Mouse (Mus musculus) liver, embryonic 16.5 days (tissue): ENCODE results near the gene Vmn1r227. TPM values are rescaled to one million over a fixed set of nuclear protein-coding genes. Genes with fewer than 3 reads are reported as not detected.

Source experiments
- ATAC-seq: fragments of 200-750 bp; cut with Nextera tagmentation; 2 replicates; pipeline ENCODE4 v1.8.0; 2017; ENCODE audit warnings: low read depth, mild to moderate bottlenecking, moderate number of reproducible peaks, moderate library complexity
- H3K27ac ChIP-seq: fragments of 300-500 bp; sonication (generic); 2 replicates; pipeline ENCODE4 v1.5.1; 2014; ENCODE audit warnings: mild to moderate bottlenecking, low read length
- H3K27me3 ChIP-seq: fragments of 300-500 bp; sonication (generic); 2 replicates; pipeline ENCODE4 v1.6.1; 2014; ENCODE audit warnings: low read depth, low read length, mixed read lengths; ENCODE audit not compliant: control insufficient read depth, insufficient read depth
- H3K36me3 ChIP-seq: fragments of 300-500 bp; sonication (generic); 2 replicates; pipeline ENCODE4 v1.6.1; 2014; ENCODE audit warnings: mild to moderate bottlenecking; ENCODE audit not compliant: control insufficient read depth, insufficient read depth
- H3K4me1 ChIP-seq: fragments of 300-500 bp; sonication (generic); 2 replicates; pipeline ENCODE4 v1.6.1; 2014; ENCODE audit warnings: low read depth, low read length, mixed read lengths; ENCODE audit not compliant: control insufficient read depth
- H3K4me2 ChIP-seq: fragments of 300-500 bp; sonication (generic); 2 replicates; pipeline ENCODE4 v1.6.1; 2014; ENCODE audit warnings: low read depth, low read length, mixed read lengths
- H3K4me3 ChIP-seq: fragments of 300-500 bp; sonication (generic); 2 replicates; pipeline ENCODE4 v1.5.1; 2014; ENCODE audit warnings: low read depth, mild to moderate bottlenecking, low read length
- H3K9ac ChIP-seq: fragments of 300-500 bp; sonication (generic); 2 replicates; pipeline ENCODE4 v1.6.1; 2014; ENCODE audit warnings: low read depth, low read length
- H3K9me3 ChIP-seq: fragments of 300-500 bp; sonication (generic); replicated peaks from 2 replicates; pipeline ENCODE4 v1.6.1; 2016; ENCODE audit warnings: low read length; ENCODE audit not compliant: control insufficient read depth
- WGBS: fragments of 180-500 bp; shearing (Covaris S2); extraction: QIAGEN DNeasy Blood & Tissue Kit; methylation state at CpG from one replicate; pipeline ENCODE4 v1.1.7; 2014; ENCODE audit not compliant: insufficient replicate concordance; 5-methylcytosine and 5-hydroxymethylcytosine counted together
- polyA plus RNA-seq: library from polyadenylated mRNA; unstranded; fragments of >200 nt; fragmentation: Nextera tagmentation; extraction: Ambion mirVana; gene quantifications from 2 replicates; pipeline ENCODE4 v1.2.1, GENCODE M21; 2015

Vmn1r227 gene
- polyA plus RNA-seq, result not detected in 2 replicates

DNA sequence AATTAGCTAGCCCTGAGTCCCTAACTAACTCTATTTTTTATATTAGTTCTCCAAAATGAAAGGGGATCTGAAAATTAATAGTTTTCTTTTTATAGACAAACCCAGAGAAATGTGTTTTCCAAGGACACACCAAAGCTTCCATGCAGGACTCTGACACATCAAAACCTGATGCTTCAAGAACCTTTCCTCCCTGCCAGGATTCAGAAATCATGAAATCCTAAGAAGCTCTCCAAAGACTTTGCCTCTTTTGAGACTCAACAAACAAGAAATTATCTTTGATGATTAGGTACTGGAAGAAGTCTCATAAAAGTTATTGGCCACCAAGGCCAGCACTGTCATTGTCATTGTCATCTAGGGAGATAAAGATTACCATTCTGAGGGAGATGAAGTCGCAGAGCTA is at the start of gene Vmn1r227:
Vmn1r227 (plus strand) TSS at position 301 of the 400 bp plus-strand sequence.
- H3K27me3 ChIP-seq, result no peaks in the 10 kb centered on the region
- H3K36me3 ChIP-seq, result no peaks in the 10 kb centered on the region
- H3K27ac ChIP-seq, result no peak within 1 kb of the TSS
- H3K4me3 ChIP-seq, result no peak within 1 kb of the TSS
- H3K9me3 ChIP-seq, result no peaks in the 10 kb centered on the region
- H3K4me1 ChIP-seq, result no peaks in the 10 kb centered on the region
- no peak for ATAC-seq
- H3K4me2 ChIP-seq, result no peak within 1 kb of the TSS
- WGBS, result 10% methylated on average over 1 of the region's 1 CpGs
- H3K9ac ChIP-seq, result no peak within 1 kb of the TSS

DNA sequence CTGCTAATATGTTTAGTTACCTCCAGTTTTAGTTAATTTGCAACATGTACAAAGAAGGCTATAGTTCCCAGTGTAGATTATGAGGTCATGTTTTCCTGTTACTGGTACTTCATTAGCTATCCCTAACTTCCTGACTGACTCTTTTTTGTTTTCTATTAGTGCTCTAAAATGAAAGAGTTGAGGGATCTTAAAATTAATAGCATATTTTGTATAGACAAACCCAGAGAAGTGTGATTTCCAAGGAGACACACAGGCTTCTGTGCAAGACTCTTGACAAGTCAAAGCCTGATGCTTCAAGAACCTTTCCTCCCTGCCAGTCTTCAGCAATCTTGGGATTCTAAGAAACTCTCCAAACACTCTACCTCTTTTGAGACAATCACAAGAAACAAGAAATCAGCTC is 47.1 kb upstream of the Vmn1r227 start, which contains the start of gene Vmn1r226:
Vmn1r226 (plus strand) TSS at position 301 of the 400 bp plus-strand sequence.
- ATAC-seq, result no peak

DNA sequence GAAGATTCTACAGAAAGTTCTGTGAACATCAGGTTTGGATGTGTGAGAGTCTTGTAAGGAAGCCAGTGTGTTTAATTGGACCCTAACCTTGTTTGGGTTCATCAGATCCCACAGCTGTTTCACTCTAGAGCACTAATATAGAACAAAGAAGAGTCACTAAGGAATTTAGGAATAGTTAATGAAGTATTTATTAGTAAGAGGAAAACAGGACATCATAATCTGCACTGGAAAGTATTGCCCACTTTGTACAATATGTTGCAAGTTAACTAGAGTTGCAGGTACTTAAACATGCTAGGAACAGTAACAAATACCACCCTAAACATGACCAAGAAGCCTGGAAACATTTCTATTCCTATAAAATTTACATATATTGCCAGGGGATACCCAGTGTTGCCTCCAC is 56.4 kb downstream of the Vmn1r227 start, which contains the start of gene Vmn1r228:
Vmn1r228 (minus strand) TSS at position 101 of the 400 bp plus-strand sequence.
- Histone ChIP-seq H3K4me2 (no peak within 1 kb of the TSS), H3K4me3 (no peak within 1 kb of the TSS), H3K4me1 (no peaks in the 10 kb centered on the region), H3K27me3 (no peaks in the 10 kb centered on the region), H3K9me3 (no peaks in the 10 kb centered on the region), H3K9ac (no peak within 1 kb of the TSS), H3K36me3 (no peaks in the 10 kb centered on the region), H3K27ac (no peak within 1 kb of the TSS)
- ATAC-seq, result no peak

More for the DNA sequence above, 47.1 kb upstream of the Vmn1r227 start, which contains the start of gene Vmn1r226:
- H3K27ac ChIP-seq, result no peak within 1 kb of the TSS
- H3K4me3 ChIP-seq, result no peak within 1 kb of the TSS
- no peak within 1 kb of the TSS for H3K4me2 ChIP-seq
- H3K27me3 ChIP-seq, result no peaks in the 10 kb centered on the region
- H3K36me3 ChIP-seq, result no peaks in the 10 kb centered on the region
- H3K9ac ChIP-seq, result no peak within 1 kb of the TSS
- no peaks in the 10 kb centered on the region for H3K9me3 ChIP-seq
- H3K4me1 ChIP-seq, result no peaks in the 10 kb centered on the region

Other genes with a start within 250 kb of the Vmn1r227 start
- not detected in 2 replicates for gene Vmn2r108, start 248.5 kb upstream of the Vmn1r227 start, polyA plus RNA-seq
- not detected in 2 replicates for gene Vmn1r225, start 231.7 kb upstream of the Vmn1r227 start, polyA plus RNA-seq
- not detected in 2 replicates for gene Vmn2r109, start 165.1 kb upstream of the Vmn1r227 start, polyA plus RNA-seq
- gene Vmn2r110, start 133.4 kb upstream of the Vmn1r227 start, polyA plus RNA-seq, result not detected in 2 replicates
- not detected in 2 replicates for gene Fpr-rs3, start 105.0 kb upstream of the Vmn1r227 start, polyA plus RNA-seq
- gene Vmn1r226, start 47.0 kb upstream of the Vmn1r227 start, polyA plus RNA-seq, result not detected in 2 replicates
- gene Vmn1r228, start 56.3 kb downstream of the Vmn1r227 start, polyA plus RNA-seq, result not detected in 2 replicates
- gene Vmn1r229, start 81.7 kb downstream of the Vmn1r227 start, polyA plus RNA-seq, result not detected in 2 replicates
- gene Vmn1r230, start 110.6 kb downstream of the Vmn1r227 start, polyA plus RNA-seq, result not detected in 2 replicates
- not detected in 2 replicates for gene Vmn1r231, start 175.2 kb downstream of the Vmn1r227 start, polyA plus RNA-seq
- gene Vmn1r232, start 189.9 kb downstream of the Vmn1r227 start, polyA plus RNA-seq, result not detected in 2 replicates
- gene Ppp2r1a, start 215.5 kb downstream of the Vmn1r227 start, polyA plus RNA-seq, result 80.9 and 89.8 TPM in 2 replicates